Mouse (Mus musculus): ENCODE results near the gene Hapln4. TPM values are rescaled to one million over a fixed set of nuclear protein-coding genes. Genes with fewer than 3 reads are reported as not detected.

The Hapln4 gene
- polyA plus RNA-seq (2014; fragmentation: Illumina TruSeq; extraction: RNeasy Lipid Tissue Mini Kit (QIAGEN cat#74804)): not detected

DNA sequence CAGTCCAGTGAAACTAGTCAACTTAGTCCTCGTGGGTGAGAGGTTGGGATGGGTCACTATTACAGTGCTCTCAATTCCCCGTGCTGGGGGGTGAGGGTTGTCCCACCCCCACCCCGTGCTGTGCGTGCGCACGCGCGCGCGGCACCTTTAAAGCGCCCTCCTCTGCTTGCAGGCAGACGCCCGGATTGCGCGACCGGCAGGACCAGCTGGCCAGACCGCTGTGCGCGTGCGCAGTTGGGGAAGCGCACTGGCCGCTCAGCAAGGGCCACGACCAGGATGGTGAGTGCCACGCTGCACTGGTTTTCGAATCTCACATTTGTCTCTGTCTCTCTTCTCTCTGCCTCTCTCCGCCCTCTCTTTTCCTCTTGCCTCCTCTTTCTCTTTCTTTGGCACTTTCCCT is at the start of gene Hapln4:
Hapln4 (plus strand) TSS at position 173 of the 400 bp plus-strand sequence.

DNA sequence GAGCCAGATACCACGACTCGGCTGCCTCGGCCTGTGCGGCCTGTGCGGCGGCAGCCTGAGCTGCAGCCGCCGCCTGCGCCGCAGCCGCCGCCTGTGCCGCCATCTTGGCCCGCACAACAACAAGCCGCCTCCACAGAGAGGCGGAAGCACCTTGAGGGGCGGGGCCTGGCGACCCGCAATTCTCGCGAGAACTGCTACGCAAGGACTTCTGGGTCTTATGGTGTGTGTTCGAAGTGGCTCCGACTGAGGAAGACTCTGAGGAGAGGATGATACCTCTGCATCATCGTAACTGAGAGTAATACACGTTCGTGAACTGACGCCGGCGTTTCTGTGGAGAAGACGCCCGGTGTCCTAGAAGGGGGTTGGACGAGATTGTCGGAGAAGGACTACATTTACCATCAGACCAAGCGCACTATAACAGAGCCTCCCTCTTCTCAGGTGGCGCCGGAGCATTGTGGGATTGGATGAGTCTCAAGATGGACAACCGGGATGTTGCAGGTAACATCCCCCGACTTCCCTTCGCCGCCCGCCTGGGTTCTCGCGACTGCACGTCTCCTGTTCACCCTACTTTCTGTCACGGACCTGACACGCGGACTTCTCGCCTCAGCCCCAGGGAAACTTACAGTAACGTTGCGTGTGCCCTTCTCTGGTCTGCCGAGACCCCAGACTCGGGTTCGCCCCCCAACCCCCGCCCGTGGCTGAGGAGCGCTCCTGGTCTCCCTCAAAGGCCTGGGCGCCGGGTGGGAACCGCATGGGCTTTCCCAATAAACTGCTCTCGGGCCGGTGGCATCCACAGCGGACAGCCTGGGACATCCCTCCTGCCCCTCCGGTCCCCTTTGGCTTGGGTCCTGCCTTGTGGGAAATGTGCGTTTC is 40.4 kb upstream of the Hapln4 start, which contains the start of the genes Mau2 and Sugp1:
Mau2 (minus strand) TSS at position 152 of the 873 bp plus-strand sequence.
Sugp1 (plus strand) TSS at position 231 of the 873 bp plus-strand sequence.

DNA sequence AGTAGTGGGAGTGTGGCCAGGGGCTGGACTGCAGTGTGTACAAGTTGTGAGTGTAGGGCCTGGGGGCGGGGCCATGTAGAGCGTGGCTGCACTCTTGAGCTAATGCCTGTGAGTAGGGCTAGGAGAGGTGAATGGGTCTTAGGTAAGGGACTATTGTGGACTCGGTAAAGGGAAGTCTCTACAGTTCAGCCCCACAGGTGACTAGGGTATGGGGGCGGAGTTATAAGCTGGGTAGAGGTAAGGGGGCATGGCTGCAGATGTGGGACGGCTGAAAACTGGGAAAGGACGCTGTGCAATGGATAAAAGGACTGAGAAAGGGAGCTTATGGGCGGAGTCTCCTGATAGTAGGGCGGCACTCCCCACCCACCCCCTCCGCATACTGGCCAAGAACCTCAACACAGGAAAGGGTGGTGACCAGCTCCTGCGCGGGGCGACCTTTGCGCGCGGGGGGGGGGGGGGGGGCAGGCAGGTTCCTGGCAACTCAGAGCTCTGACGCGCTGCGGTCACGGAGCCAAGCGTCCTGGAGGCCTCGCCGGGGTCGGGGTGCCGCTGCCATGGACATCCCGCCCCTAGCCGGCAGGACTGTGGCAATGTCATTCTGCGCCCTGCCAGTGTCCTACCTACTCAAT is 10.7 kb upstream of the Hapln4 start, which contains the start of gene Tm6sf2:
Tm6sf2 (plus strand) TSS at position 484 of the 629 bp plus-strand sequence.

DNA sequence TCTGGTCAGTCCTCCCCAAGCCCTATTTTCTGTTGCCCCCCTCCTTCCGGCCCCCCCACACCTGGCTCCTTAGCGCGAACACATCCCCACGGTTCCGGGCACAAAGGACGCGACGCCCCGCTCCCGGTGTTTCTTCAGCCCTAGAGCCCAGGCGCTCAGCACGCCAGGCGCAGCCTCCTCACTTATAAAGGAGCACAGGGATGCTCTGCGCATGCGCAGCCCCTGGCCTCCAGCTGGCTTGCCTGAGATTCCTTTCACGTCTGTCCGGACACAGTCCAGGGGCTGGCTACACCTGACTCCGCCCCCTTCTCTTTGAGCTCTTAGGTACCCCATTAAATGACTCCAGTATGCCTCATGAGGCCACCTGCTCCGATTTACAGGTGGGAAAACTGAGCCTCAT is 37.4 kb downstream of the Hapln4 start, which contains the start of gene Ncan:
Ncan (minus strand) TSS at position 207 of the 400 bp plus-strand sequence.

DNA sequence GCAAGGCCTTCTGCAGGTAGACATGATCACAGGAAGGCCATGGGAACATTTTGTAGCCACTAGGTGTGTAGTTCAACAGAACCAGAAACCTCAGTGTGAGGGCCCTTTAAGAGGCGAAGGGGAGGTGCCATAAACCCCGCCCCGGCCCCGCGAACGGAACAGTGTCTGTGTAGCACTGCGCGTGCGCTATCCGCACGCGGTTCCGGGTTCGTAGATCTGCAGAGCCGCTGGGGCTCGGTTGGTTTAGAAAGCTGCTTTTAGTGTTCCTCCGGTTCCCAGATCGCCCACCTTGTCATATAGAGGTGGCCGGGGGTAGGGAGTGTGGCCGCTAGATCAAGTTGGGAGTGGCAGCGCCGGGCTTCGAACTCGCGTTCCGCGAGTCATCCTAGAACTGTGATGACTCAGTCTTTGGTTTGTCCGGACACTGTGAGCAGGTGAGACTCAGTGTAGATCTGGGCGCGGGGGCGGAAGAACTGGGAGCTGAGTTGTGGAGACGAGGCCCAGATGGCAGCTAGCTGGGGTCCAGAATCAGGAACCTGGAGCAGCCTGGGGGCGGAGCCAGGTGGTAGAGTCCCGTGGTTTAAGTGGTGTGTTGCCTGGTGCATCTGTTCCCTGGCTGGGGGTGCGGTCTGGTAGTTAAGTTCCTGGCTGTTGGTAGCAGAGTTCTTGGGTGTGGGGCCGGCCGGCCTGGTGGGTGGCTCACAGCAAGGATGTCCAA is 48.1 kb downstream of the Hapln4 start, which contains the start of gene Nr2c2ap:
Nr2c2ap (plus strand) TSS at position 168 of the 718 bp plus-strand sequence.

DNA sequence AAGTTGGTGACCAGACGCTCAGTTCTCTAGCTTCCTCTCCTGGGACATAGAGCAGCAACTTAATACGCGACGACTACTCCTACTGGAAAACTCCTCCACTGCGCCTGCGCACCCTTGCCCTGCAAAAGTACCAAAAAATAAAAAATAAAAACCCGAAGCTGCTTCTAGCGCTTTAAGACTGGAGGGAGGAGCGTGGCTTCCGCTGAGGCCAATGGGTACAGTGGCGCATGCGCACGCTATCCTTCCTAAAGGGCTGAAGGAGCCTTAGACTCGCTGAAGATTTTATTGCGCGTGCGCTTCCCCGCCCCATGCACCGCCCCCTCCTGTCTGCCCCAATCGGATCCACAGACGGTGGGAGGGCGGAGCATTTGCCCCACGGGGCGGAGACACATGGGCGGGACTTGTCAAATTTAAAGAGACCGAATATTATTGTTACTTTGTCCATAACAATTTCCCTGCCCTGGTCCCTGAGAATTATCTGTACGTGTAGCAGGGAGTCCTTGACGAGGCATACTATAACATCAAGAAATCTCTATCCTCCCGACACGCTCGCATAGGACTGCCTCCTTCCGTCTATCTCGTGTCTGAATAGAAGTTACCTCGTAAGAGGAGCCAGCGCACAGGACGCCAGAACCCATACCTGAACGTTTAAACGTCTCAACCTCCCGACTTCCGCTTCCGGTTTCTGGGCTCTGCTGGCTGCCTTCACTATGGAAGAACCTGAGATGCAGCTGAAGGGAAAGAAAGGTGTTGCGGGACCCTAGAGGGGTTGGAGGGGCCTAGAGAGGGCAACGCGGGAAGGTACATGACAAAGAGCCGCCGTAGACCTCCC is 56.0 kb downstream of the Hapln4 start, which contains the start of the genes Rfxank, Borcs8 and Mef2b:
Rfxank (minus strand) TSS at position 129 of the 832 bp plus-strand sequence.
Borcs8 (plus strand) TSS at position 474 of the 832 bp plus-strand sequence.
Mef2b (plus strand) TSS at position 686 of the 832 bp plus-strand sequence.

Other genes starting within 250 kb of the Hapln4 start
- gene Cilp2, start 195.8 kb upstream of the Hapln4 start, polyA plus RNA-seq (2014; fragmentation: Illumina TruSeq; extraction: RNeasy Lipid Tissue Mini Kit (QIAGEN cat#74804)): not detected
- gene Tssk6, start 181.3 kb upstream of the Hapln4 start, polyA plus RNA-seq (2014; fragmentation: Illumina TruSeq; extraction: RNeasy Lipid Tissue Mini Kit (QIAGEN cat#74804)): not detected
- not detected for gene Ndufa13, start 180.9 kb upstream of the Hapln4 start, polyA plus RNA-seq (2014; fragmentation: Illumina TruSeq; extraction: RNeasy Lipid Tissue Mini Kit (QIAGEN cat#74804))
- gene Yjefn3, start 180.7 kb upstream of the Hapln4 start, polyA plus RNA-seq (2014; fragmentation: Illumina TruSeq; extraction: RNeasy Lipid Tissue Mini Kit (QIAGEN cat#74804)): not detected
- gene Gatad2a, start 87.1 kb upstream of the Hapln4 start, polyA plus RNA-seq (2014; fragmentation: Illumina TruSeq; extraction: RNeasy Lipid Tissue Mini Kit (QIAGEN cat#74804)): 8.7 TPM
- 8.2 TPM for gene Mau2, start 40.7 kb upstream of the Hapln4 start, polyA plus RNA-seq (2014; fragmentation: Illumina TruSeq; extraction: RNeasy Lipid Tissue Mini Kit (QIAGEN cat#74804))
- 5.0 TPM for gene Sugp1, start 40.6 kb upstream of the Hapln4 start, polyA plus RNA-seq (2014; fragmentation: Illumina TruSeq; extraction: RNeasy Lipid Tissue Mini Kit (QIAGEN cat#74804))
- not detected for gene Tm6sf2, start 10.5 kb upstream of the Hapln4 start, polyA plus RNA-seq (2014; fragmentation: Illumina TruSeq; extraction: RNeasy Lipid Tissue Mini Kit (QIAGEN cat#74804))
- gene Ncan, start 37.4 kb downstream of the Hapln4 start, polyA plus RNA-seq (2014; fragmentation: Illumina TruSeq; extraction: RNeasy Lipid Tissue Mini Kit (QIAGEN cat#74804)): not detected
- 1.3 TPM for gene Nr2c2ap, start 47.9 kb downstream of the Hapln4 start, polyA plus RNA-seq (2014; fragmentation: Illumina TruSeq; extraction: RNeasy Lipid Tissue Mini Kit (QIAGEN cat#74804))
- gene Rfxank, start 55.7 kb downstream of the Hapln4 start, polyA plus RNA-seq (2014; fragmentation: Illumina TruSeq; extraction: RNeasy Lipid Tissue Mini Kit (QIAGEN cat#74804)): 0.68 TPM
- gene Borcs8, start 56.0 kb downstream of the Hapln4 start, polyA plus RNA-seq (2014; fragmentation: Illumina TruSeq; extraction: RNeasy Lipid Tissue Mini Kit (QIAGEN cat#74804)): 12.3 TPM
- not detected for gene Mef2b, start 56.3 kb downstream of the Hapln4 start, polyA plus RNA-seq (2014; fragmentation: Illumina TruSeq; extraction: RNeasy Lipid Tissue Mini Kit (QIAGEN cat#74804))
- 5.1 TPM for gene Tmem161a, start 88.9 kb downstream of the Hapln4 start, polyA plus RNA-seq (2014; fragmentation: Illumina TruSeq; extraction: RNeasy Lipid Tissue Mini Kit (QIAGEN cat#74804))
- gene Slc25a42, start 128.8 kb downstream of the Hapln4 start, polyA plus RNA-seq (2014; fragmentation: Illumina TruSeq; extraction: RNeasy Lipid Tissue Mini Kit (QIAGEN cat#74804)): 1.5 TPM
- gene Sugp2, start 150.8 kb downstream of the Hapln4 start, polyA plus RNA-seq (2014; fragmentation: Illumina TruSeq; extraction: RNeasy Lipid Tissue Mini Kit (QIAGEN cat#74804)): 2.8 TPM
- gene Armc6, start 151.0 kb downstream of the Hapln4 start, polyA plus RNA-seq (2014; fragmentation: Illumina TruSeq; extraction: RNeasy Lipid Tissue Mini Kit (QIAGEN cat#74804)): 0.48 TPM
- gene Homer3, start 199.4 kb downstream of the Hapln4 start, polyA plus RNA-seq (2014; fragmentation: Illumina TruSeq; extraction: RNeasy Lipid Tissue Mini Kit (QIAGEN cat#74804)): 0.20 TPM
- gene Ddx49, start 219.0 kb downstream of the Hapln4 start, polyA plus RNA-seq (2014; fragmentation: Illumina TruSeq; extraction: RNeasy Lipid Tissue Mini Kit (QIAGEN cat#74804)): 4.8 TPM
- gene Cope, start 219.1 kb downstream of the Hapln4 start, polyA plus RNA-seq (2014; fragmentation: Illumina TruSeq; extraction: RNeasy Lipid Tissue Mini Kit (QIAGEN cat#74804)): 0.86 TPM
- not detected for gene Cers1, start 232.3 kb downstream of the Hapln4 start, polyA plus RNA-seq (2014; fragmentation: Illumina TruSeq; extraction: RNeasy Lipid Tissue Mini Kit (QIAGEN cat#74804))
- gene Gdf1, start 246.4 kb downstream of the Hapln4 start, polyA plus RNA-seq (2014; fragmentation: Illumina TruSeq; extraction: RNeasy Lipid Tissue Mini Kit (QIAGEN cat#74804)): not detected